Mouse (Mus musculus) heart, adult 2 months (tissue): ENCODE measurements around the gene Tmem33.

ENCODE experiments used
- CTCF ChIP-seq: fragments of 200-600 bp; IDR thresholded peaks from 2 replicates; pipeline ENCODE4 v1.8.1; 2022; ENCODE audit warnings: antibody characterized with exemption, mild to moderate bottlenecking, moderate library complexity
- EP300 ChIP-seq: fragments of 200-500 bp; IDR thresholded peaks from 2 replicates; pipeline ENCODE4 v1.6.1; 2011; ENCODE audit warnings: low read depth, low read length, control low read depth; ENCODE audit not compliant: insufficient read depth
- POLR2A ChIP-seq: fragments of 200-500 bp; IDR thresholded peaks from 2 replicates; pipeline ENCODE4 v1.6.1; 2011; ENCODE audit warnings: mild to moderate bottlenecking, low read depth, low read length, control low read depth; ENCODE audit not compliant: insufficient read depth

DNA sequence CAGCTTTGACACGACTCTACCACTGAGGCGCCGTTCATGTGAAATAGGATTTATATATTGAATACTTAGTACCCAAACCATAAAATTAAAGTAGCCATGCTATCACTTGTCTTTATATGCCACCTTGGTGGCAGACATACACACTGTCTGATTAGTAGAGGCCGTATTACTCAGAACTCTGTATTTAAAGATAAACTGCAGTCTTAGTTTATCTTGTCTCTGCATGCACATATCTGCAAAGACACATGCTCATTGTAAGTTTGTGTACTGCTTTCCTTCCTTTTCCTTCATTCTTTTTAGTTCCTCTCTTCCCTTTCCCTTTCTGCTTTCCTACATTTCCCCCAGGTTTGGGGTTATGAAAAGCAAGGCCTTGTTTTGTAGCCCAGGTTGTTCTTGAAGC is 20.0 kb downstream of the Tmem33 start:
- TF ChIP-seq POLR2A (no peak), CTCF (no peak), EP300 (no peak)
